Mouse (Mus musculus): ENCODE measurements around the gene Sohlh1. TPM values are rescaled to one million over a fixed set of nuclear protein-coding genes. Genes with fewer than 3 reads are reported as not detected.

The Sohlh1 gene
- polyA plus RNA-seq (2012; rRNA removed) = not detected in 2 replicates

GRCm38 (mm10) chr2:25847226-25847625, at the start of gene Sohlh1:
TSS of gene Sohlh1 (minus strand) at chr2:25847248.

DNA sequence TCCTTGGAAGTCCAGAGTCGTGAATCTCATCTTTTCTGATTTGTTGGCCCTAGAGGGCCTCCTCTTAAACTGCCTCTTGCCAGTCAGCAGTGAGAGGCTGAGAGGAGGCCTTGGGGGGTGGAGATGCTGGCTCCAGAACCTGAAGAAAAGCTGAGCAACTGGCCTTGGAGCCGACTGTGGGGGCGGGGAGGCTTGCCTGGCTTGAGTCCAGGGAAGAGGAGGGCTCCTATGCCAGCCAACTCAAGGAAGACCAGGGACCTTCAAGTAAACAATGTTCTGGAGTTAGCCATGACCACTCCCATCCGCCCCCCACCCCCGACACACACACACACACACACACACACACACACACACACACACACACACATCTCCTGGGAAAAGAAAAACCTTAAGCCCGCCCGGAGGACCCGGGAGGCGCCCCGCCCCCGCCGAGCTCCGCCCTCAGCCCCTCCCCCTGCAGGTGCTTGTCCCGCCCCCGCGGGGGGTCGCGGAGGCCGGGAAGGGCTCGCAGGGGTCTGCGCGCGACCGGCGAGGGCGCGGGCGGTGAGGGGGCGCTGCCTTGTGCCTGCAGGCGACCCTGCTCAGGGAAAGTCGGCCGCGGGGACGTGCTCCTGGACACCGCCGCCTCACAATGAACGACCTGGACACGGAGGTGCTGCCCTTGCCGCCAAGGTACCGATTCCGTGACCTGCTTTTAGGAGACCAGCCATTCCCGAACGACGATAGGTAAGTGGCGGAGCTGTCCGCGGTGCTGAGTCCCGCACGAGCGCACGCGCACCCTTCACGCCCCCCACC, 16.5 kb upstream of the Sohlh1 start, which contains the start of gene Kcnt1:
Gene Kcnt1, plus strand, starts transcription at position 398 of the 795 bp plus-strand sequence.

DNA sequence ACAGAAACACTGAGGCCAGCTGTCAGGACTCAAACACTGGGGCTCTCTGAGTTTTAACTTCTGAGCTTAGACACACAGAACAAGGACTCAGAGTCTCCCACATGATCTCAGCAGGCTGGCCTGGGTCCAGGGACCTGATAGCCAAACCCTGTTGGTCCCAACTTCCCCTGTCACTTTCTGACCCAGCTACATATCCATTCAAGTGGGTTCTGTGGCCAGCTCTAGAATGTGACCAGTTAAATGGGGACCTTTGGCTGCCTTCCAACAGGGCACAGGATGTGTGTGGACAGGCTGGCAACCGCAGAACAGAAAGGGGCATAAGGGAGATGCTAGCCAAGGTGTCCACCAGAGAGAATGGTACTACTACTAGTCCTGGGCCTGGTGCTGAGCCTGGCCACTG, 24.2 kb downstream of the Sohlh1 start, which contains the start of gene Lcn9:
Gene Lcn9, plus strand, starts transcription at position 348 of the 400 bp plus-strand sequence.

GRCm38 (mm10) chr2:25815748-25816147, 31.3 kb downstream of the Sohlh1 start, which contains the start of gene Glt6d1:
TSS of gene Glt6d1 (minus strand) at chr2:25815848.

Other genes starting within 250 kb of the Sohlh1 start
- 88.7 and 111 TPM in 2 replicates for gene Rabl6, start 238.7 kb downstream of the Sohlh1 start, polyA plus RNA-seq (2012; rRNA removed)
- gene Ccdc183, start 229.6 kb downstream of the Sohlh1 start, polyA plus RNA-seq (2012; rRNA removed) = not detected in 2 replicates
- gene Tmem141, start 225.2 kb downstream of the Sohlh1 start, polyA plus RNA-seq (2012; rRNA removed) = 9.4 and 18.8 TPM in 2 replicates
- gene Fcna, start 219.2 kb downstream of the Sohlh1 start, polyA plus RNA-seq (2012; rRNA removed) = 1.5 and 3.7 TPM in 2 replicates
- not detected in 2 replicates for gene Lcn8, start 194.1 kb downstream of the Sohlh1 start, polyA plus RNA-seq (2012; rRNA removed)
- gene Lcn5, start 189.3 kb downstream of the Sohlh1 start, polyA plus RNA-seq (2012; rRNA removed) = not detected in 2 replicates
- gene Lcn6, start 170.5 kb downstream of the Sohlh1 start, polyA plus RNA-seq (2012; rRNA removed) = not detected in 2 replicates
- not detected in 2 replicates for gene Lcn10, start 164.5 kb downstream of the Sohlh1 start, polyA plus RNA-seq (2012; rRNA removed)
- gene Obp2a, start 147.2 kb downstream of the Sohlh1 start, polyA plus RNA-seq (2012; rRNA removed) = not detected in 2 replicates
- 37.1 and 43.2 TPM in 2 replicates for gene Bmyc, start 140.5 kb downstream of the Sohlh1 start, polyA plus RNA-seq (2012; rRNA removed)
- gene Obp2b, start 110.2 kb downstream of the Sohlh1 start, polyA plus RNA-seq (2012; rRNA removed) = not detected in 2 replicates
- not detected in 2 replicates for gene Lcn3, start 81.7 kb downstream of the Sohlh1 start, polyA plus RNA-seq (2012; rRNA removed)
- gene Lcn11, start 70.2 kb downstream of the Sohlh1 start, polyA plus RNA-seq (2012; rRNA removed) = not detected in 2 replicates
- gene Gm13539, start 65.0 kb downstream of the Sohlh1 start, polyA plus RNA-seq (2012; rRNA removed) = not detected in 2 replicates
- not detected in 2 replicates for gene Glt6d1, start 31.4 kb downstream of the Sohlh1 start, polyA plus RNA-seq (2012; rRNA removed)
- gene Lcn9, start 24.1 kb downstream of the Sohlh1 start, polyA plus RNA-seq (2012; rRNA removed) = not detected in 2 replicates
- gene Kcnt1, start 16.5 kb upstream of the Sohlh1 start, polyA plus RNA-seq (2012; rRNA removed) = 3.7 and 5.5 TPM in 2 replicates
- gene Camsap1, start 136.0 kb upstream of the Sohlh1 start, polyA plus RNA-seq (2012; rRNA removed) = 35.4 and 36.1 TPM in 2 replicates
- 84.6 and 112 TPM in 2 replicates for gene Ubac1, start 174.5 kb upstream of the Sohlh1 start, polyA plus RNA-seq (2012; rRNA removed)

Measured in central nervous system, embryonic 11.5 days (tissue).